Mouse (Mus musculus) forebrain, embryonic 12.5 days (tissue): Measurements from ENCODE around the gene Gdpd3. TPM values are rescaled to one million over a fixed set of nuclear protein-coding genes. Genes with fewer than 3 reads are reported as not detected.
"Not testable (repeated sequence)": the region's sequence is repeated elsewhere in the genome, so short reads cannot be mapped to it uniquely, and the experiment has no call there.

ENCODE experiments used
- ATAC-seq: fragments of 200-750 bp; cut with Nextera tagmentation; 2 replicates; pipeline ENCODE4 v1.8.0; 2017; ENCODE audit warnings: moderate TSS enrichment; ENCODE audit not compliant: low FRiP score
- H3K27ac ChIP-seq: fragments of 300-500 bp; sonication (generic); 2 replicates; pipeline ENCODE4 v1.5.1; 2016; ENCODE audit warnings: mild to moderate bottlenecking
- H3K27me3 ChIP-seq: fragments of 300-500 bp; sonication (generic); 2 replicates; pipeline ENCODE4 v1.6.1; 2016; ENCODE audit warnings: mild to moderate bottlenecking
- H3K36me3 ChIP-seq: fragments of 300-500 bp; sonication (generic); replicated peaks from 2 replicates; pipeline ENCODE4 v1.6.1; 2016; ENCODE audit warnings: mild to moderate bottlenecking
- H3K4me1 ChIP-seq: fragments of 300-500 bp; sonication (generic); 2 replicates; pipeline ENCODE4 v1.6.1; 2016
- H3K4me2 ChIP-seq: fragments of 300-500 bp; sonication (generic); 2 replicates; pipeline ENCODE4 v1.6.1; 2016; ENCODE audit warnings: mild to moderate bottlenecking, moderate library complexity
- H3K4me3 ChIP-seq: fragments of 300-500 bp; sonication (generic); replicated peaks from 2 replicates; pipeline ENCODE4 v1.5.1; 2016; ENCODE audit warnings: mild to moderate bottlenecking
- H3K9ac ChIP-seq: fragments of 300-500 bp; sonication (generic); 2 replicates; pipeline ENCODE4 v1.6.1; 2016; ENCODE audit warnings: mild to moderate bottlenecking
- H3K9me3 ChIP-seq: fragments of 300-500 bp; sonication (generic); 2 replicates; pipeline ENCODE4 v1.6.1; 2016
- WGBS: fragments of 180-500 bp; shearing (Covaris S2); methylation state at CpG from one replicate; pipeline ENCODE4 v1.1.7; 2016; 5-methylcytosine and 5-hydroxymethylcytosine counted together
- polyA plus RNA-seq: library from polyadenylated mRNA; unstranded; fragments of >200 nt; fragmentation: Nextera tagmentation; extraction: Ambion mirVana; gene quantifications from 2 replicates; pipeline ENCODE4 v1.2.1, GENCODE M21; 2016

The Gdpd3 gene
- 1.4 and 1.5 TPM in 2 replicates for polyA plus RNA-seq

DNA sequence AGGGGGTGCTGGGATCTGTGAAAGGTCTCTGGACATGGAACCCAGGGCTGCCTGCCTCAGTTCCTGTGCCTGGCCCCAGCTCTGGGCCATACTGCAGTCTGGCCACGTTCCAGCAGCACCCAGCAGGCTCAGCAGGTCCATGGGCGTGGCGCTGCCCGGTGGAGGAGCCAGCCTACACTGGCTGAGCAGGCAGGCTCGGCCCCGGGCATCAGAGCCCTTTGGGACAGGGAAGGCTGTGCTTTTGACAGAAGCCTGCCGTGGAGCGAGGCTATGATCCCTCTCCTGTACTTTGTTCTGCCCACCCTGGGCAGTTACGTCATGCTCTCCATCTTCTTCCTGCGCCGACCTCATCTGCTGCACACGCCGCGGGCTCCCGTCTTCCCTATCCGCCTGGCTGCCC, at the start of gene Gdpd3:
Gdpd3 (plus strand) TSS at position 134 of the 400 bp plus-strand sequence.
- H3K27ac ChIP-seq, result no peak within 1 kb of the TSS
- 90% methylated on average over 16 of the region's 16 CpGs for WGBS
- H3K4me3 ChIP-seq, result no peak within 1 kb of the TSS
- no peaks in the 10 kb centered on the region for H3K27me3 ChIP-seq
- H3K36me3 ChIP-seq, result peaks cover 87% of the 10 kb centered on the region
- no peak within 1 kb of the TSS for H3K9ac ChIP-seq
- H3K4me2 ChIP-seq, result no peak within 1 kb of the TSS
- ATAC-seq, result no peak
- no peaks in the 10 kb centered on the region for H3K9me3 ChIP-seq
- H3K4me1 ChIP-seq, result peaks cover 14% of the 10 kb centered on the region

DNA sequence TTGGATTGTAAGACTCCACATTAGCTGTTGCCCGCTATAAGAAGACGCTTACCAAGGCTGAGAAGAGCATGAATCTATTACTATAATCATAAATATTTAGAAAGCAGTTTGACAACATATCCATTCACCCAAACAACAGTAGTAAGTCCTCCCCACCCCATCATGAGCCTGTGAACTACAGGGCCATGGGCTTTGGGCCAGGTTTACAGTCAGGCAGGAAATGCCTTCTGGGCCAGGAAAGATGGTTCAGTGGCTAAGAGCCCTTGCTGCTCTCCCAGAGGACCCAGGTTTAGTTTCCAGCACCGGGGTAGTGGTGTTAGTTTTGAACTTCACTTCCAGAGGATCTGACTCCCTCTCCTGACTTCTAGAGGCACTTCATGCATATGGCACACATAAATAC, 48.6 kb upstream of the Gdpd3 start:
- ATAC-seq, result no peak
- Histone ChIP-seq H3K4me1 (no peaks in the 10 kb centered on the region), H3K4me2 (no peak overlapping the region), H3K36me3 (no peaks in the 10 kb centered on the region), H3K9me3 (peaks cover 6% of the 10 kb centered on the region; the same call in 1 of the 2 replicates), H3K9ac (no peak overlapping the region), H3K27ac (no peak overlapping the region), H3K27me3 (no peaks in the 10 kb centered on the region), H3K4me3 (no peak overlapping the region)
- 89% methylated on average over 3 of the region's 3 CpGs for WGBS

DNA sequence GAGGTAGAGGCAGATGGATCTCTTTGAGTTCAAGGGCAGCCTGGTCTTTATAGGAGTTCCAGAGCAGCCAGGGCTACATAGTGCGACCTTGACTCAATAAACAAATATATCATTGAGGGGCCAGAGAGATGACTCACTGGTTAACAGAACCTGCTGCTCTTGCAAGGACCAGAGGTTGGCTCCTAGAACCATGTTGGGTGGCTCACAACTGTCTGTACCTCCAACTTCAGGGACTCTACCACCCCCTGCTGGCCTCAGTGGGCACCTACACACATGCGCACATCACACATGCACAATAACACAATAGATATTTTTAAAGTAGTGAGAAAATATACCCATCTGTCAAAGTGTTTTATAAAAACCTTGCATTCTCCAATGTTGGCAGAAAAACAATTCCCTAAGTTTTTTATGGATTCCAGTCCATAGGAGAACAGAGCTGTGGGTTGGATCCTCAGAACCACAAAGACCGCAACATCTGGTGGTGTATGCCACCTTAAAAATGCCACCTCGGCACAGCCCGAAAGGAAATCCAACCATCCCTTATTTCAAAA, 47.3 kb upstream of the Gdpd3 start:
- H3K36me3 ChIP-seq, result no peaks in the 10 kb centered on the region
- H3K9me3 ChIP-seq, result peaks cover 6% of the 10 kb centered on the region; the same call in 1 of the 2 replicates
- H3K4me2 ChIP-seq, result no peak overlapping the region
- no peaks in the 10 kb centered on the region for H3K4me1 ChIP-seq
- no peak overlapping the region for H3K4me3 ChIP-seq
- H3K27me3 ChIP-seq, result no peaks in the 10 kb centered on the region
- H3K9ac ChIP-seq, result no peak overlapping the region
- WGBS, result 95% methylated on average over 5 of the region's 5 CpGs
- no peak overlapping the region for H3K27ac ChIP-seq
- no peak for ATAC-seq

DNA sequence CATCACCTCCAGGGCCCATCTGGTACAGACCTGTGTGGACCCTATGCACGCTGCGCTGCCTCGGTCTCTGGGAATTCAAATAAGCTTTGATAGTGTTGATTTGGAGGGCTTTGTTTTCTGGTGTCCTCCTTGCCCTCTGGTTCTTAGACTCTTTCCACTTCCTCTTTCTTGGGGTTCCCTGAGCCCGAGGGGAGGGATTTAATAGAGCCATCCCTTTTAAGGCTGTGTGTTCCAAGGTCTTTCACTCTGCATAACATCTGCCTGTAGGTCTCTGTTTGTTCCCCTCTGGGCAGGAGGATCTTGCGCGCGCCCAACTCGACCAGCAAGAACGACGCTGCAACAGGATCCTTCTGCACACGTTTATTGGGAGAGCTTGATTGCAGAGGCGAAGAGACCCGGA, 44.5 kb upstream of the Gdpd3 start:
- Histone ChIP-seq H3K36me3 (no peaks in the 10 kb centered on the region), H3K27ac (no peak overlapping the region), H3K4me1 (no peaks in the 10 kb centered on the region), H3K27me3 (no peaks in the 10 kb centered on the region), H3K9ac (no peak overlapping the region), H3K9me3 (peaks cover 6% of the 10 kb centered on the region; the same call in 1 of the 2 replicates), H3K4me2 (no peak overlapping the region), H3K4me3 (no peak overlapping the region)
- no peak for ATAC-seq
- 91% methylated on average over 13 of the region's 13 CpGs for WGBS

DNA sequence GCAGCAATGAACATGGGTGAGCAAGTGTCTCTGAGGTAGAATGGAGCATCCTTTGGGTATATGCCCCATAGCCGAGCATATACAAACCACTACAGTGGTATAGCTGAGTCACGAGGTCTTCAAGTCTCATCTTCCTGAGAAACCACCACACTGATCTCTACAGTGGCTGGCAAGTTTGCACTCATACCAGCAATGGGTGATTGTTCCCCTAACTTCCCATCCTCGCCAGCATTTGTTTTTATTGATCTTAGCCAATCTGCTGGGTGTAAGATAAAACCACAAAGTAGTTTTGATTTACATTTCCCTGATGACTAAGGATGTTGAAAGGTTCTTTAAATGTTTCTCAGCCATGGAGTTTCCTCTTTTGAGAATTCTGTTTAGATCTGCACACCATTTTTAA, 41.1 kb upstream of the Gdpd3 start:
- no peak overlapping the region for H3K9ac ChIP-seq
- H3K4me3 ChIP-seq, result no peak overlapping the region
- ATAC-seq, result no peak
- no peak overlapping the region for H3K27ac ChIP-seq
- WGBS, result 82% methylated on average over 3 of the region's 3 CpGs
- H3K27me3 ChIP-seq, result no peaks in the 10 kb centered on the region
- H3K9me3 ChIP-seq, result peaks cover 6% of the 10 kb centered on the region; the same call in 1 of the 2 replicates
- no peaks in the 10 kb centered on the region for H3K4me1 ChIP-seq
- no peaks in the 10 kb centered on the region for H3K36me3 ChIP-seq
- H3K4me2 ChIP-seq, result no peak overlapping the region

DNA sequence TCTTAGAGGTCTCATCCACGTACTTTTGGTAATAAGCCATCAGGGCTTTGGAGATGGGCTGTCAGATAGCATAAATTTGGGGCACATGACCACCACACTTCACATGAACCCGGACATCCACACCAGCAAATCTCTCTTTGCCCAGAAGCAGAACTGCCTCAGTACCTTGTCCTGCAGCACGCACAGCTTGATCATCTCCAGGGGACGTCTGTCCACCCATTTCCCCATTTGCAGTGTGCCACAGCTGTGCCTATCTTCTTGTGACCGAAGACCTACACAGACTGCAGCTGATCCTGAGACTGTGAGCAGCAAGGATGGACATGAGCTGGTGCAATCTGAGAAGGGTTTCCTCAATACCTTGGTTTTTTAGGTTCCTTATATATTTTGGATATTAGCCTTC, 40.5 kb upstream of the Gdpd3 start:
- Histone ChIP-seq H3K27ac (no peak overlapping the region), H3K4me3 (no peak overlapping the region), H3K4me1 (no peaks in the 10 kb centered on the region), H3K27me3 (no peaks in the 10 kb centered on the region), H3K36me3 (no peaks in the 10 kb centered on the region), H3K9me3 (peaks cover 6% of the 10 kb centered on the region; the same call in 1 of the 2 replicates), H3K9ac (no peak overlapping the region), H3K4me2 (no peak overlapping the region)
- WGBS, result 80% methylated on average over 5 of the region's 5 CpGs
- ATAC-seq, result no peak

DNA sequence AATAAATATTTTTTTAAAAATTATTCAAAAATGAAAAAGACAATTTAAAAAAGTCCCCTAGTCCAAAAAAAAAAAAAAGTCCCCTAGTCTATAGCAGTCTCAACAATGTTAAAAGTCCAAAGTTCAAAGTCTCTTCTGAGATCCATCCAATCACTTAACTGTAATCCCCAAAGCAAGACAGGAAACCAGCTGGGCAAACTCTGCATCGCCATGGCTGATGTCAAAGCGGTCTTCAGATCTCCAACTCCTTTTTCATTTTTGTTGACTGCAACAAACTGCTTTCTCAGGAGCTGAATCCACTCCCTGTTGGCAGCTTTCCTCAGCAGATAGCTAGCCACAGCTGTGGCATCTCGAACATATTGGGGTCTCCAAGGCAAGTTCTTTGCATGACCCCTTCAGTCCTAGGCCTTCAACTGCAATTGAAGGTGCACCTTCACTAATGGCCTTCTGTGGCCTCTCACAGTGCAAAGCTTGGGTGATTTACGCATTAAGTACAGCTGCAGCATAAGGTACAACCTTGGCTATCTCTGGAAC, 35.8 kb upstream of the Gdpd3 start:
- H3K4me3 ChIP-seq, H3K4me2 ChIP-seq, H3K4me1 ChIP-seq, H3K27me3 ChIP-seq, H3K9ac ChIP-seq, H3K36me3 ChIP-seq, H3K9me3 ChIP-seq, ATAC-seq, H3K27ac ChIP-seq: not testable (repeated sequence)
- WGBS, result 85% methylated on average over 4 of the region's 4 CpGs

DNA sequence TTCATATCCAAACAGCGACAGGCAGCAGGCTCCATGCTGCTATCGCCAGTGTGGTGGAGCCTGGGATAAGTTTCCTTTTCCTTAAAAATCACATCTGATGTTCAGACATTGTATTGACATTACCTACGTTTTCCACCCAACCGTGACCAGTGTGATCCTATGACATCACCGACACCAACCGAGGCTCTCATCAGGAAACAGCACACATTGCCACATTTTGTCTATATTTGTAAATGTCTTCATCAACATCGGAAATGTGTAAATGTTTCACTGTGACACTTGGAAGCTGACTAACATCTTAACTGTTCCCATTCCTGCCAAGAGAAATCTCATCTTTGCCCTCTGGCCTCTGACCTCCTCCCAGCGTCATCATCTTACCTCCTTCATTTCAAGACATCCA, 30.0 kb upstream of the Gdpd3 start:
- Histone ChIP-seq H3K27ac (no peak overlapping the region), H3K36me3 (no peaks in the 10 kb centered on the region), H3K4me1 (no peaks in the 10 kb centered on the region), H3K4me3 (no peak overlapping the region), H3K27me3 (no peaks in the 10 kb centered on the region), H3K9me3 (no peaks in the 10 kb centered on the region), H3K9ac (no peak overlapping the region), H3K4me2 (no peak overlapping the region)
- WGBS, result 88% methylated on average over 8 of the region's 8 CpGs
- ATAC-seq, result no peak

DNA sequence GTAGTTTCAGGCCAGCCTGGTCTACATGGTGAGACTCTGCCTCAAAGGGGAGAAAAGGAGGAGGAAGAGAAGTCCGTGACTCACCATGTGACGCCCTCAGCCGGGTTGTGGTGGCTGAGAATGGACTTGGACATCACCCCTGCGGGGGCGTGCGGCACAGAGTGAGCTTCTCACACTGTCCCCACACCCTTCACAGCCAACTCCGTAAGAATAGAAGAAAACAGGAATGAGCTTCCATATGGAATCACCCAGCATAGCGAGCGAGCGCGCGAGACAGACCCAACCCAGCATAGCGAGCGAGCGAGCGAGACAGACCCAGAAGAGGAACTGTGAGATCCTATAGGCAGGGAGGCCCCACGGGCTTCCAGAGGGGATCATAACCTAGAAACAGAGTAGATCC, 26.6 kb upstream of the Gdpd3 start:
- Histone ChIP-seq H3K9me3 (no peaks in the 10 kb centered on the region), H3K27ac (no peak overlapping the region), H3K4me1 (no peaks in the 10 kb centered on the region), H3K4me2 (no peak overlapping the region), H3K9ac (no peak overlapping the region), H3K27me3 (no peaks in the 10 kb centered on the region), H3K36me3 (no peaks in the 10 kb centered on the region), H3K4me3 (no peak overlapping the region)
- WGBS, result 90% methylated on average over 17 of the region's 17 CpGs
- no peak for ATAC-seq

DNA sequence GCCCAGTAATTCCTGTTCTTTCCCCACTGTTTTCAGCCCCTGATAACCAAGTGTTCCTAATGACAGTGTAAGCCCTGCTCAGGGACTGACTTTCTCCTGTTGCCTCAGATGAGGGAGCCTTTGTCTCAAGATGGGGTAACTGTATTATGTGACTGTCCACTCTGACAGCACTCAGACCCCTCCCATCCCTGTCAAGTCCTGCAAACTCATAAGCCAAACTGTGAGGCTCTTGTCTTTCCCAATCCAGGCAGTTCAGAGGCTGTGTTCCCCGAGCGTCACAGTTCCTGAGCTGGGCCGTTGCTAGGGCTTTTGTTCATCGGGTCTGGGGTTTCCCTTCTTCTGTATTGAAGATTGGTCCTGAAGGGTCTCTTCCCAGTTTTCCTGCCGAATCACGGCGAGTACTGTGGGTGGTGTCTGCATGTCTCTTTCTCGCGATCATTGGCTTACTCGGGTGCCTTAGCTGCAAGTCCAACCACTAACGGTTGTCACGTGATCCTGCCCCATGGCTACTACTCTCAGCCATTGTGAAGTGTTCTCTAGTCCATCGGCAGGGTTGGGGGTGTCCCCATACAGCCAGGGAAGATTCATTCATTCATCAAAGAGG, 25.9 kb upstream of the Gdpd3 start:
- no peak overlapping the region for H3K27ac ChIP-seq
- ATAC-seq, result no peak
- 81% methylated on average over 13 of the region's 13 CpGs for WGBS

DNA sequence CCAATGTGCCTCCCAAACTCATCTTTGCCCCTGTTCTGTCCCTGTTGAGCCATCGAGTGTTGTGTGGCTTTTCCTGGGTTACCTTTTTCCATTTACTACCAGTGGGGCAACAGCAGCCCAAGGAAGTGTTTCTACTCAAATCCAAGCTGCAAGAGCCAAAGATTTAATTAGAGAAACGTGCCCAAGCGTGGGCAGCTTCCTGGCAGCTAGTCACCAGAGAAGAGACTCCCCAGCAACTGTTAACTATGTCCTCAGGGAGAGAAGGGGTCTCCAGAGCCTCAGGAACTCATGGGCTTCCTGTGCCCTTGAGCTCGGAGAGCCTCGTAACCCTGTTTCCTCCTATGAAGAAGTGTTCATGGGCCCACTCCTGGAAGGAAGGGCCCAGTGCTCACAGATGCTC, 25.2 kb upstream of the Gdpd3 start:
- Histone ChIP-seq H3K27ac (no peak overlapping the region), H3K9ac (no peak overlapping the region), H3K4me3 (no peak overlapping the region), H3K36me3 (no peaks in the 10 kb centered on the region), H3K9me3 (no peaks in the 10 kb centered on the region), H3K27me3 (no peaks in the 10 kb centered on the region), H3K4me1 (no peaks in the 10 kb centered on the region), H3K4me2 (no peak overlapping the region)
- no peak for ATAC-seq
- WGBS, result 92% methylated on average over 5 of the region's 5 CpGs

More for the DNA sequence above, 25.9 kb upstream of the Gdpd3 start:
- H3K36me3 ChIP-seq, result no peaks in the 10 kb centered on the region
- H3K4me2 ChIP-seq, result no peak overlapping the region
- no peaks in the 10 kb centered on the region for H3K4me1 ChIP-seq
- H3K4me3 ChIP-seq, result no peak overlapping the region
- no peaks in the 10 kb centered on the region for H3K9me3 ChIP-seq
- H3K9ac ChIP-seq, result no peak overlapping the region
- H3K27me3 ChIP-seq, result no peaks in the 10 kb centered on the region

DNA sequence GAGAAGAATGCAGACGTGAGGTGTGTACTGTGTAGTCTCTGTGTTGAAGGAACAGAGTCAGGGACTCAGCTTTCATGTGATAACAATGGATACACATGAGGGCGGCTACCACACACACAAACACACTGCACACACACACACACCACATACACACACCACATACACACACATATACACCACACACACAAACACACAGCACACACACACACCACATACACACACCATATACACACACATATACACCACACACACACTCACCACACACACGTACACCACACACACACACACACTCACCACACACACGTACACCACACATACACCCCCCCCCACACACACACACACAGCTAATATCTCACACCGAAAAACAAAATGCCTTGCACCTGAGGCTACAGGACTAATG, 24.7 kb upstream of the Gdpd3 start:
- Histone ChIP-seq H3K4me2 (no peak overlapping the region), H3K4me3 (no peak overlapping the region), H3K9me3 (no peaks in the 10 kb centered on the region), H3K27ac (no peak overlapping the region), H3K36me3 (no peaks in the 10 kb centered on the region), H3K9ac (no peak overlapping the region), H3K4me1 (no peaks in the 10 kb centered on the region), H3K27me3 (no peaks in the 10 kb centered on the region)
- WGBS, result 88% methylated on average over 5 of the region's 5 CpGs
- no peak for ATAC-seq

DNA sequence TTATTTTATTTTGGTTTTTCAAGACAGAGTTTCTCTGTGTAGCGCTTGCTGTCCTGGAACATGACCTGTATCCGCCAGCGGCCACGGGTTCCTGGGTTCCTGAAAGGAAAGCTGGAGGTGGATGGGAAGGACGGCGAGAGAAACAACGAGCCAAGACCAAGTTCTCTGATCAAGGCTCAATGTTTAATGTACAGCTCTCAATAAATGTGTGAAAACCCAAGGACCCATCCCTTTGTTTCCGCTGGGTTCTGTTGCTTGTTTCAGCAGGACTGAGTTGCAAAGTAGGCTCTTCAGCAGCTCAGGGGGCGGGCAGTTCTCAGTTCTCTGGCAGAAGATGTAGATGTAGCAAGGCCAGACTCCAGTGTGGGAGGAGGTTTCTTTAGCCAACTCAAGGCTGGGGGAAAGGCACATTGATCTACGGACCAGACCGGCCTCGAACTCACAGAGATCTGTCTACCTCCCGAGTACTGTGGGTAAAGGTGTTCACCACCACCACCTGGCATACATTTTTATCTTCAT, 24.1 kb upstream of the Gdpd3 start:
- no peaks in the 10 kb centered on the region for H3K27me3 ChIP-seq
- no peaks in the 10 kb centered on the region for H3K36me3 ChIP-seq
- no peak overlapping the region for H3K9ac ChIP-seq
- H3K4me3 ChIP-seq, result no peak overlapping the region
- WGBS, result 90% methylated on average over 13 of the region's 13 CpGs
- no peak overlapping the region for H3K4me2 ChIP-seq
- H3K9me3 ChIP-seq, result no peaks in the 10 kb centered on the region
- ATAC-seq, result no peak
- H3K27ac ChIP-seq, result no peak overlapping the region
- no peaks in the 10 kb centered on the region for H3K4me1 ChIP-seq
